Comparison of ENCODE assay signal across 13 mouse cellular contexts in the genomic region with DNA sequence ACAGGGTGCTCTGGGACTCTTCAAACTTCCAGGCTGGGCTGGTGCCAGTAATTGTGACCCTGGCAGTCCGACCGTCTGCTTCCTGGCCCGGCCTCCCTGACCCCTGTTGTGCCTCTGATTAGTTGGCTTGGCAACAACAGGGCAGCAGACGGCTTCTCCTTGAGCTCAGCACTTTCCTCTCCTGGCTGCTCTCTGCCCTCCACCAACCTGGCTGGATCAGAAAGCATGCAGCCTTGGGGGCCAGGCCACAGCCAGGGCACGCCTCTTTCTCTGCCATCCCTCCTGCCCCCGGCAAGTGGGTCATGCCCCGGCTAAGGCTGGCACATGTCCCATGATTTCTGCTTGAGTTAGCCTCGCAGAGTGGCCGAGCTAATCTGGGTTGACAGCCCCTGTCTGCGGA. TPM values are rescaled to one million over a fixed set of nuclear protein-coding genes. Genes with fewer than 3 reads are reported as not detected.
A peak's percentile ranks its signal among the peaks of the same experiment; 100 is the strongest.
DNase-seq lines count a peak whose midpoint lies in the region; TF ChIP-seq lines count a peak whose summit lies in the region.
"Had no signal": no experiment of that assay in that cellular context is flagged by ENCODE, and none has a peak within 500 bp of the region (broad histone marks: within the 10 kb centered on the region; RNA-seq: fewer than 3 reads in every experiment).

No protein-coding gene starts in this region.

- no peaks in the 10 kb centered on the region for H3K36me3 ChIP-seq in heart, adult 2 months (ENCODE audit: control insufficient read depth, insufficient read depth, low read length)
- H3K36me3 ChIP-seq: embryonic facial prominence, embryonic 12.5 days; liver, embryonic 13.5 days; midbrain, embryonic 12.5 days had no signal

- TF ChIP-seq POLR2A in heart, adult 2 months (IDR thresholded peaks at IDR 0.05; ENCODE audit: insufficient read depth, low read depth, low read length): no peak

- intact Hi-C loops in heart, adult 2 months (cut with DNase I): no loop called here
- intact Hi-C loops in left cerebral cortex, adult 2 months (cut with DNase I): loop anchor here (10.0 kb wide), 1 partner anchor 272 kb away; no protein-coding TSS in a partner anchor

- WGBS in heart, adult 2 months: 15% methylated on average over 10 of the region's 10 CpGs

- H3K27me3 ChIP-seq in heart, adult 2 months (ENCODE audit: control insufficient read depth, insufficient read depth, low read length): no peaks in the 10 kb centered on the region
- H3K27me3 ChIP-seq: embryonic facial prominence, embryonic 12.5 days; liver, embryonic 13.5 days; midbrain, embryonic 12.5 days had no signal

- TF ChIP-seq CTCF in heart, adult 2 months (IDR thresholded peaks at IDR 0.05): no peak
- no peak for TF ChIP-seq CTCF in left cerebral cortex, adult 2 months (IDR thresholded peaks at IDR 0.05)

- no peak overlapping the region for H3K4me3 ChIP-seq in heart, adult 2 months
- H3K4me3 ChIP-seq in left cerebral cortex, adult 2 months: no peak overlapping the region
- H3K4me3 ChIP-seq: embryonic facial prominence, embryonic 12.5 days; liver, embryonic 13.5 days; midbrain, embryonic 12.5 days had no signal

- no peaks in the 10 kb centered on the region for H3K79me2 ChIP-seq in heart, adult 2 months (replicated peaks; ENCODE audit: control insufficient read depth, insufficient read depth, low read length)

- TF ChIP-seq EP300 in heart, adult 2 months (IDR thresholded peaks at IDR 0.05; ENCODE audit: insufficient read depth, low read depth, low read length): no peak

- H3K4me1 ChIP-seq in heart, adult 2 months (ENCODE audit: control insufficient read depth, insufficient read depth, low read length): no peaks in the 10 kb centered on the region
- H3K4me1 ChIP-seq: embryonic facial prominence, embryonic 12.5 days; liver, embryonic 13.5 days; midbrain, embryonic 12.5 days had no signal

- DNase-seq in heart, postnatal 4 days: peak; percentile 43
- DNase-seq in heart, adult 2 months: no peak
- peak; percentile 66 for DNase-seq in ovary, postnatal 36 days (ENCODE audit: low spot score)
- no peak for DNase-seq in ovary, postnatal 14 days (ENCODE audit: low spot score)
- peak; percentile 53 to 87 for DNase-seq in cerebellum, postnatal 4 days (ENCODE audit: low spot score in 2 of 2)
- peak; percentile 95 for DNase-seq in retina, postnatal 1 day
- DNase-seq in layer of hippocampus, postnatal 10 days (ENCODE audit: low spot score in 2 of 2): no peak
- DNase-seq in left cerebral cortex, adult 2 months (ENCODE audit: extremely low spot score in 1 of 2, low spot score in 2 of 2): no peak
- DNase-seq: forebrain, postnatal 0 days; liver, embryonic 13.5 days had no signal

- no peak overlapping the region for H3K27ac ChIP-seq in heart, adult 2 months
- H3K27ac ChIP-seq in left cerebral cortex, adult 2 months: no peak overlapping the region
- H3K27ac ChIP-seq: embryonic facial prominence, embryonic 12.5 days; liver, embryonic 13.5 days; midbrain, embryonic 12.5 days had no signal

- no peak overlapping the region for H3K9ac ChIP-seq in heart, adult 2 months (ENCODE audit: low read depth, low read length)
- H3K9ac ChIP-seq: embryonic facial prominence, embryonic 12.5 days; forebrain, postnatal 0 days; liver, embryonic 13.5 days; midbrain, embryonic 12.5 days had no signal

RNA-seq across cellular contexts. Expression of a gene that starts 56.0 kb away (rescaled TPM):
- total RNA-seq in heart, postnatal 4 days (2021): under 1 TPM in 1 of 2 experiments, not detected in 1; 0.05 TPM
- under 1 TPM; 0.09 to 0.34 TPM for total RNA-seq in heart, adult 2 months (2021)
- polyA plus RNA-seq in heart, adult 2 months (2012; rRNA removed): 0.12 and 0.21 TPM in 2 replicates
- 10 to 100 TPM; 36.0 to 38.0 TPM for total RNA-seq in layer of hippocampus, postnatal 10 days (2021)
- 10 to 100 TPM; 72.7 to 75.9 TPM for total RNA-seq in left cerebral cortex, adult 2 months (2021)
- polyA plus RNA-seq: liver, embryonic 13.5 days; stomach, embryonic 16.5 days had no signal

Comparison
In these comparisons a context has a peak if more than half of its experiments do, and no peak if none do; other contexts are left out.
1. DNase-seq: peak in heart, postnatal 4 days (single experiment), ovary, postnatal 36 days (single experiment), cerebellum, postnatal 4 days (2 of 2) and retina, postnatal 1 day (single experiment); none in heart, adult 2 months (0 of 2), ovary, postnatal 14 days (single experiment), layer of hippocampus, postnatal 10 days (0 of 2) and left cerebral cortex, adult 2 months (0 of 2).
2. RNA of a gene that starts 56.0 kb away (total RNA-seq): 72.7 to 75.9 TPM in left cerebral cortex, adult 2 months and 36.0 to 38.0 TPM in layer of hippocampus, postnatal 10 days; 0.09 to 0.34 TPM in heart, adult 2 months and 0.05 TPM in heart, postnatal 4 days; every median in the first group is over 10 times any median in the second.